Mouse (Mus musculus): ENCODE results near the gene Hnrnpc.

Gene Hnrnpc
- long read RNA-seq, experiment 1, transcript Hnrnpc-205 (9 exons, 2,617 nt) = major isoform, 38 of 128 reads
- long read RNA-seq, experiment 1, transcript Hnrnpc-201 (9 exons, 2,847 nt) = minor isoform, 8 of 128 reads
- long read RNA-seq, experiment 1, transcript Hnrnpc-206 (9 exons, 1,683 nt) = minor isoform, 7 of 128 reads
- long read RNA-seq, experiment 1, transcript Hnrnpc-211 (9 exons, 1,691 nt) = minor isoform, 19 of 128 reads
- long read RNA-seq, experiment 1, partial matches to known transcripts = 29 of 128 reads
- long read RNA-seq, experiment 1, other reads (novel, unspliced or antisense) = 16 of 128 reads
- long read RNA-seq, experiment 2, transcript Hnrnpc-205 (9 exons, 2,617 nt) = major isoform, 37 of 159 reads
- long read RNA-seq, experiment 2, transcript Hnrnpc-211 (9 exons, 1,691 nt) = minor isoform, 20 of 159 reads
- long read RNA-seq, experiment 2, transcript Hnrnpc-206 (9 exons, 1,683 nt) = minor isoform, 10 of 159 reads
- long read RNA-seq, experiment 2, transcript Hnrnpc-207 (8 exons, 1,301 nt) = minor isoform, 5 of 159 reads
- long read RNA-seq, experiment 2, partial matches to known transcripts = 60 of 159 reads
- long read RNA-seq, experiment 2, other reads (novel, unspliced or antisense) = 18 of 159 reads

DNA sequence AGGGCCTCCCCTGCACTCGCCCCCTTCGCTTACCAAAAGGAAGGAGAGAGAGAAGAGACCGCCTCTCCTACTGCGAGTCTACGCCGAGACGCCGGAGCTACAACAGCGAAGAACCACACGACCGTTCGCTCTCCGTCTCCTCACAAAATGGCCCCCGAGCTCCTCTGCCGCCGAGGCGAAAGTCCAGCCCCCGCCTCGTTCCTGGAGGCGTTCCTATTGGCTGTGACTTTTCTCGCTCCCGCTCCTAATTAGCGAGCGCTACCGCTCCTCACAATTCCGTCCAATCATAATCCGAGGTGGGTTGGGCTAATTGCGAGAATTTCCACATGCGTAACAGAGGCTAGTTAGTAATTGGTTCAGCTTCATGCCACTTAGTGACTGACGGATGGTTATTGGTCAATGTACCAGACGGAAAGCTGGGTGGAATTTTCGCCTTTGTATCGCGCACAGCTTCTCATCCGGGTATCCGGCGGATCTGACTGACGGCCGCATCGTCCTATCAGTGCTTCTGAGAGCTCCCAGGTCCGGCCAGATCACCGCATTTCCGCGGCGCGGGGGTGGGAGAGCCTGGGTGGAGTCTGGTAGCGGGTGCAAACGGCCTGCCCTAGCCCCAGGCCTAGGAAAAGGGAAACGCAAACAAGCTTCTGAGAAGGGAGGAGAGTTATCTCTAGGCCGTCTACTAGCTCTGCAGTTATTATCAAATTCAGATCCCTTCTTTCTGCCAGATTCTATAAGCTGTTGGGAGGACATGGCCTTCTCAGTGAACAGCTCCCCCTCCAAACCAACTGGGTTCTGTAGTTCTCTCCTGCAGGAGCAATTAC is at the start of gene Hnrnpc:
Gene Hnrnpc (minus strand): TSS at position 173 of the 821 bp plus-strand sequence.
- intact Hi-C loops (cut with DNase I) = loop anchor here (5.0 kb wide), 1 partner anchor 82 kb away; the partner anchor contains the start of gene Zfp219

DNA sequence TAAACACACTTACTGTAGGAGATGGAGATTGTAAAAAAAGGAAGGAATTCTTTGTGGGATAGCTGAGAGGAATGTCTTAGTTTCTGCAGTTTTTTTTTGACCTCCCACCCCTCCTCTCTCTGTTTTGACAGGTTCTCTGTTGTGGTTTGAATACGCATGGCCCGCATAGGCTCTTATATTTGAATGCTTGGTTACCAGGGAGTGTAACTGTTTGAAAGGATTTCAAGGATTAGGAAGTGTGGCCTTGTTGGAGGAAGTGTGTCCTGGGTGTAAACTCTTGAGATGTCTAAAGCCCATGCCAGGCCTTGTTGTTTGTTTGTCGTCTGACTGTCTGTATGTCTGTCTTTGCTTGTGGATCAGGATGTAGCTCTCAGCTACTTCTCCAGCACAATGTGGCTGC is 48.8 kb upstream of the Hnrnpc start:
- intact Hi-C loops (cut with DNase I) = no loop called here

DNA sequence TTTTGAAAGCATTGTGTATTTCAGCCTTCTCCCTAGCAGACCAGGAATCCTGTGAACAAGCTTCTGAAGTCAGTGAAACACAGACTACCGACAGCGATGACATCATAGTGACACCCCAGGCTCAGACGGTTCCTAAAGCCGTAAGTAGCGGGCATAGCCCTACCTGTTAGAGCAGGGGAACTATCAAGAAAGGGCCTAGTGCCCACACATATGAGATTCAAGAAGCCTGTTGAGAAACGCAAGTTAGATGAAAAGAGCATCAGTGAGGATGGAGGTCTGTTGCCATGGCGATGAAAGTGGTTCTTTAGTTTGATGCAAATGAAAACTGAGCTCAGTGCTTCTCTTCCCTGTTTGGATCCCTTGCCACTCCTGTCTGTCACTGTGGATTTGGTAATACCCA is 48.4 kb upstream of the Hnrnpc start:
- intact Hi-C loops (cut with DNase I) = no loop called here

DNA sequence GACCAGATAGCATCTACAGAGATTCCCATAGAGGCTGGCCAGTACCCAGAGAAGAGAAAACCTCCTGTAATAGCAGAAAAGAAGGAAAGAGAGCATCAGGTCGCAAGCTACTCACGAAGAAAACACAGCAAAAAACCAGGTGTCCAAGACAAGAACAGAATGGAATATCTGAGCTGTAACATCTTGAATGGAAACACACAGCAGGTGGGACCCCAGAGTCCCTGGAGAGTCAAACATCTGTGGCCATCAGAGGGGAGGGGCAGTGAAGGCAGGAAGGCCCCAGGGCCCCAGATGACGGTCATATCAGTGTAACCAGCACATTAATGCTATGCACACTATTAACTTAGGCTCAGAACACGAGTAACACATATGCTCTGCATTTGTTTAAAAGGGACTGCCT is 46.1 kb upstream of the Hnrnpc start:
- intact Hi-C loops (cut with DNase I) = no loop called here

DNA sequence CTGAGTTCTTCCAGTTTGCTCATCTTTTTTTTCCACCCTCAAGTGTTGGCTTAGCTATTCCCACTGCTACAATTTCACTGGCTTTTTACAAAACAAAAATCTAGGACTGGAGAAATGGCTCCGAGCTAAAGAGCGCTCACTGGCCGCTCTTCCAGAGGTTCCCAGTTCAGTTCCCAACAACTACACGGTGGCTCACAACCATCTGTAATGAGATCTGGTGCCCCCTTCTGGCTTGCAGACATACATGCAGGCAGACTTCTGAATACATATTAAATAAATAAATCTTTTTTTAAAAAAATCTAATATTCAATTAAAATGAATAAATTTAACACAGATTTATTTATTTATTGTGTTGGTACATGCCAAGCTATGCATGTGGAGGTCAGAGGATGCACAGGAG is 42.7 kb upstream of the Hnrnpc start:
- intact Hi-C loops (cut with DNase I) = no loop called here

DNA sequence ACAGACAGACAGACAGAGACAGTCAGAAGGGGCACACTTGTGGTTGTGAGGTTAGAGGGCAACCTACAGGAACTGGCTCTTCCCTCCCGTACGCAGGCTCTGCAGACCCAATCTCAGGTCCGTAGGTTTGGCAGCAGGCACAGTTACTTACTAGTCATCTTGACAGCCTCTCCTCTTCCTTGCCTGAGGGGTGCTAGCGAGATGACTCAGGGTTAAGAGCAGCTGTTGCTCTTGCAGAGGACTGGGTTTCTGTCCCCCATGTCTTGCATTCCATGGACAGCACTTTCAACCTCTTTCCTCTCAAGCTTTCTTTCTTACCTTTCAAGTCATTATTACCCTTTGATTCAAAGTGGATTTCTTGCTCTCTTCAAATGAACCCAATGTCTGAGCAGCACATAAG is 40.3 kb upstream of the Hnrnpc start:
- intact Hi-C loops (cut with DNase I) = no loop called here

DNA sequence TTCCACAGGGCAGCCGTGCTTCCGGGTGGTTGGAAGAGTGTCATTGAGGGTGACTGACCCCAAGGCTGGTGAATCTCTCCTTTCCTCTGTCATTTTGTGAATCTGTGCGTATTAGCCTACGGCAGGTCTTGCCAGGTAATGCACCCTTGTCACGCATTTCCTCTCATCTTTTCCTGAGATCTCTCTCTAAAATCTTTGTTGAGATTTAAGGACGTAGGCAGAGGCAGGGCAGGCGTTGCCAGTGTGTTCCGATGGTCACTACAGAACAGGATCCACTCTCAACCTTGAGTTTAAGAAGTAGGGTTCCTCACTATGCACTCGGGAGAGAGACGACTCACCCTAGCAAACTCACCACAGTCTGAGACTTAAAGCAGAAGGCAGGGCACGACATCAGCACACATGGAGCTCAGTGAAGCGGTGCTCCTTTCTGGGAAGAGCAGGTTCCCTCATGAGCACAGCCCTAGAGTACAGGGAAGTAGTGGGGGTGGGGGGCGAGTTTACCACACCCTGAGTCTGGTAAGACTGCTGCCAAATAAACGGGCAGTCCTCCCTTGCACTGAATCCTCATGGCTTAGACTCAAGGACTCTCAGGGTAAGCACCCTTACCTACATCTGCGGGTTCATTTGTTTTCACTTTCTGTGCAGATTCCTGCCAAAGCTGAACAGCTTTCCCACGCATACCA is 37.8 kb upstream of the Hnrnpc start:
- intact Hi-C loops (cut with DNase I) = no loop called here

DNA sequence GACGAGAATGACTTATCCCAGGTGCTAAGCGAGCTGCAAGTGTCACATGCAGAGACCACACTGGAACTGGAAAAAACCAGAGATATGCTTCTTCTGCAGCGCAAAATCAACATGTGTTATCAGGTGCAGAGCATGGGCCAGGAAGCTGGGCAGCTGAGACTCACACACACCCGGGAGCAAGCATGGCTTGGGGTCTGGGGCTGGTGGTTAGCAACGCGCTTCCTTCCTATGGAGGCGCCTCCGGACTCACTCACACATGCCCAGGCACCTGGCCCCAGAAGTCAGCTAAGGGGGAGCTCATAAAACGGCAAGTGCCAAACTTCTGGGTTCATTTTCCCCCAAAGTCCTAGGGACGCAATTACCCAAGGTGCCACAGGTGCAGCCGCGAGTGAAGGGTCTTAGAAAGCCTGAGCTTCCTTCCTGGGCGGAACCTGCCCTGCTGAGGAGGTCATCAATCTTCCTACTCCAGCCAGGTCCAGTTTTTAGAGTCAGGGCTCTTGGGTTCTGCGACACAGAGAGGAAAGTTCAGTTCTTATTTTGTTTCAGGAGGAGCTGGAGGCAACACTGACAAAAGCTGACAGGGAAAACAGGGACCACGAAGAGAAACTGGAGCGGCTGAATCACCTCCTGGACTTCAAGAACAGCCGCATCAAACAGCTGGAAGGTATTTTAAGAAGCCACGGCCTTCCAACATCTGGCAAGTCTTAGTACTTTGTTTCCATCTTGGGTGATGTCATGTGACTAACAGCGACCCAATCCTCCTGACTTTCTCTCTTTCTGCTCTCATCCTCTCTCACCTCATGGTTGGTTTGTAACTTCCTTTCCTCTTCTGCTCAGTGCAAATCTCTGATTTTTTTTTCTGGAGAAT is 37.0 kb upstream of the Hnrnpc start:
- intact Hi-C loops (cut with DNase I) = no loop called here

DNA sequence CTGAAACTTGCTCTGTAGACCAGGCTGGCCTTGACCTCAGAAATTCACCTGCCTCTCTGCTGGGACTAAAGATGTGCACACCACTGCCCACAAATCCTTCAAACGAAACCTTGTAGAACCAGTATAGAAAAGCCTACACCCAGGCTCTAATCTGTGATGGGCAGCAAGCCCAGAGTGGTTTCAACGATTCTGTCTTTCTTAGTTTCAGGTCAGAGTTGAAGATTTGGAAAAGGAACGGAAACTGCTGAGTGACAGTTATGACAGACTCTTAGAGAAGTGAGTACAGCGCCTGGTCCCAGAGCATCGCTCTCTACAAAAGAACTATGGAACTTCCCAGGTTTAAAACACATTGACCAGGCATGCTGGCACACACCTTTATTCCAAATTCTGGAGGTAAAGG is 29.8 kb upstream of the Hnrnpc start:
- intact Hi-C loops (cut with DNase I) = no loop called here

DNA sequence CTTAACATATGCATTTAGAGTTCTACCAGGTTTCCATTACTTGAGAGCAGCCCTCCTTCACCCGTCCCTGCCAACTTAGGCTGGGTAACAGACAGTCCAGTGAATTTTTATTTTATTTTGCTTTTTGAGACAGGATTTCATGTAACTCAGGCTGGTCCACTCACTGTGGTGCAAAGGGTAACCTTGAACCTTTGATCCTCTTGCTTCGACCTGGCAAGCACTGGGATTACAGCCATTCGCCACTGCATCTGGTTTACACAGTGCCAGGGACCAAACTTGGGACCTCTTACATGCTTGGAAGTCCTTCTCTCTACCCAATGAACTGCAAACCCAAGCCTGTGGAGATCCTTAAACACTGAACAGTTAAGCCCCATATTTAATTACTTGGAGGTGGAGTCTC is 20.8 kb upstream of the Hnrnpc start:
- intact Hi-C loops (cut with DNase I) = loop anchor here (5.0 kb wide), 2 partner anchors 68 to 218 kb away; no protein-coding TSS in a partner anchor

DNA sequence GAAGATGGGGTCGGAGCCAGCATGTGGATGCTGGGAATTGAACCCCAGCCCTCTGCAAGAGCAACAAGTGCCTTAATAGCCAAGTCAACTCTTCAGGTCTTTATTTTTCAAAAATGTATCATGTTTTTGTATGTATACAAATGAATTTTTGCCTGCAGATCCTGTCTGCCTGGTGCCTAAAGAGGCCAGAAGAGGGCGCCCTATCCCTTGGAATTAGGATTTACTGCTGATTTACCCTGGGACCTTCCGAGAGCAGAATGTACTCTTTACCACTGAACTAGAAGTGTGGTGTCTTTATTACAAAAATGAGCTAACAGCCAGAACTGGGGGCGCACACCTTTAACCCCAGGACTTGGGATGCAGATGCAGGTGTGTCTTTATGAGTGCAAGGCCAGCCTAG is 20.1 kb upstream of the Hnrnpc start:
- intact Hi-C loops (cut with DNase I) = loop anchor here (5.0 kb wide), 1 partner anchor 68 kb away; no protein-coding TSS in a partner anchor

DNA sequence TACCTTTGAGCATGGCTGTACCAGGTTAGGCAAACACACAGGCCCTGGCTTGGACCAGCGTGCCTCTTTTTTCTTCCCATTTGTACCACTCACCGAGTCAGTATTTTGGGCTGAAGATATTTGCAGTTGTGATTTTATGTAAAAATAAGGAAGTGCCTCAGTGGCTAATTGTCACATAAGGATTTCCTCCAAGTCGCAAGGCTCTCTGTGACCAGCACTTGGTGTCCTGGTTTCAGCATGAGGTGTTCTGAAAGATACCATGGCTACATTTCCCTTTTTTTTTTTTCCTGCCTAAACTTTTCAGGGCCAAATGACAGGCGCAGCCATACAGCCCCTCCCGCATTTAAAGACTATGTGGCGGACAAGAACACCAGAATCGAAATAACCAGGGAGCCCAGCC is 16.3 kb upstream of the Hnrnpc start:
- intact Hi-C loops (cut with DNase I) = loop anchor here (5.0 kb wide), 1 partner anchor 72 kb away; no protein-coding TSS in a partner anchor

DNA sequence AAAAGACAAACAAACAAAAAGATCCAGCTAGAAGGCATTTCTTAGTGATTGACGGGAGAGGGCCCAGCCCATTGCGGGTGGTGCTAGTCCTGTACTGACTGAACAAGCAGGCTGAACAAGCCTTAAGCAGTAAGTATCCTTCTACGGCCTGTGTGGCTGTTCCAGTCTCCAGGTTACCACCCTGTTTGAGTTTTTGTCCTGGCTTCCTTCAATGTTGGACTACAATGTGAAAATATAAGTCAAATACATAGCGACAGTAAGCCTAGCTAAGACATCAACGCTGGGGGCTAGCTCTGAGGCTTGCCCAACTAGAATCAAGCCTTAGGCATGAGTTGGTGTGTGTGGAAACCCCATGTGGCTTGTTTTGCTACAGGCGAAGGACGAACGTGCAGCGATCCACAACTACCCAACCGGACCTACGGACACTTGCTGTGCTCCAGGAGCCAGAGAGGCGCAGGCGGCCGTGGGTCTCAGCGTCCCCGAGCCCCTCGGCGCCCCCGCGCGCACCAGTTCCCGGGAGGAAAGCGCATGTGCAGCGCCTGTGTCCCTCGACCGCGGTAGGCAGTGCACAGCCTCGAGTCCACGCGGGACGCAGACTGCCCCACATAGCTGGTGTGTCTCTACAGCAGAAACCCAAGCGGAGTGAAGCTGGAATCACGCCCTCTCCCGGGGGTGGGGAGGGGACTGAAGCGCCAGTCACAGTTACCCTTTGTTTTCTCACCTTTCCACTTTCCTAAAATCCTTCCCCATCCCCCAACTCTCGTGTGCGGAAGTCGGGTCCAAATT is 15.2 kb upstream of the Hnrnpc start:
- intact Hi-C loops (cut with DNase I) = no loop called here

DNA sequence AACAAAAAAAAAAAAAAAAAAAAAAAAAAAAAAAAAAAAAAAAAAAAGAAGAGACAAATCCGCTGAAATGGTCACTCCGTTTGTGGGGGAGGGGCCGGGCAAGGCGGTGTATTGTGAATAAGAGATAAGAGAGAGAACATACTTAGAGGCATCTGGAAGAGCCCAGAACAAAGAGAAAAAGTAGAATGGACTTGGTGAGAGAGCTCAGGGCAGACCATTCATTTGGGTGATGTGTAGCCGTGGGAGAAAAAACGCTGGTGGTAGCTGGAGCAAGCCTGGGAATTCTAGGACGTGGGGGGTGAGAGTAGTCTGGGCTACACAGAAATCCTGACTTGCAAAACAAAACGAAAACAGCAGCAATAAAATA is 14.6 kb upstream of the Hnrnpc start:
- intact Hi-C loops (cut with DNase I) = no loop called here

DNA sequence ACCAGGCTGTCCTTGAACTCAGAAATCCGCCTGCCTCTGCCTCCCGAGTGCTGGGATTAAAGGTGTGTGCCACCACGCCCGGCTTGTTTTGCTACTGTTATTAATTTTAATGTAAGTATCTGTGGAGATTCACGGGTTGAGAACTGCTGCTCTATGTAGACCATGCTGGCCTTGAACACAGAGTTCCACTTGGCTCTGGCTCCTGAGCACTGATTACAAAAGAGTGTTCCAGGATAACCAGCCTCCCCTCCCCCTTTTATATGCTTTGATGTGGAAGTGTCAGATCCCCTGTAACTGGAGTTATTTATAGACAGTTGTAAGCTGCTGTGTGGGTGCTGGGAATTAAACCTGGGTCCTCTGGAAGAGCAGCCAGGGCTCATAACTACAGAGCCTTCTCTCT is 13.4 kb upstream of the Hnrnpc start:
- intact Hi-C loops (cut with DNase I) = no loop called here

DNA sequence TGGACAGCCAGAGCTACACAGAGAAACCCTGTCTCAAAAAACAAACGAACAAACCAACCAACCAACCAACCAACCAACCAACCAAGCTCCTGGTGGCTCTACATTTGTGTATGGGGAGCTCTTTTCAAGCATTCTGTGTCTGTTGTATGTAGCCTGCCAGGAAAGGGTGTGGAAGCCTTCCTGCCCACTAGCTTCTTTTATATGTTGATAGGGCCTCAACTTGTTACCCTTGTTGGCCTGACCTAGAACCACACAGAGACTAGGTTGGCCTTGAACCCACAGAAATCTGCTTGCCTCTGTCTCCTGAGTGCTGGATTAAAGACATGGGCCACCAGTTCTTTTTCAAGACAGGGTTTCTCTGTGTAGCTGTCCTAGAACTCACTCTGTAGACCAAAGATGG is 10.3 kb upstream of the Hnrnpc start:
- intact Hi-C loops (cut with DNase I) = no loop called here

DNA sequence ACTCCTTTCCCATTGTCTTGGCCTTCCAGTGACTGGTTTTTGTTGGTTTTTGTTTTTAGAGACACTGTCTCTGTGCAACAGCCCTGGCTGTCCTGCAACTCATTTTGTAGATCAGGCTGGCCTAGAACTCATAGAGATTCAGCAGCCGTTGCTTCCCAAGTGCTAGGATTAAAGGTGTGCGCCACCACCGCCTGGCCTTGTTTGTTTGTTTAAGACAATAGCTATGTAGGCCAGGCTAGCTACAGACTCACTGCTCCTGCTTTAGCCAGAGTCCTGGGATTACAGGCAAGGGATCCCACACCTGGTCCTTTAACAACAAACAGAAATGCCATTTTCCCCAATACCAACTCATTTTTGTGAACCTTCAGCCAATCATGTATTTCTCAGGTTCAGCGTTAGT is 6.5 kb upstream of the Hnrnpc start, which contains the start of gene Rpgrip1:
Gene Rpgrip1 (plus strand): TSS at position 359 of the 400 bp plus-strand sequence.
- intact Hi-C loops (cut with DNase I) = no loop called here

DNA sequence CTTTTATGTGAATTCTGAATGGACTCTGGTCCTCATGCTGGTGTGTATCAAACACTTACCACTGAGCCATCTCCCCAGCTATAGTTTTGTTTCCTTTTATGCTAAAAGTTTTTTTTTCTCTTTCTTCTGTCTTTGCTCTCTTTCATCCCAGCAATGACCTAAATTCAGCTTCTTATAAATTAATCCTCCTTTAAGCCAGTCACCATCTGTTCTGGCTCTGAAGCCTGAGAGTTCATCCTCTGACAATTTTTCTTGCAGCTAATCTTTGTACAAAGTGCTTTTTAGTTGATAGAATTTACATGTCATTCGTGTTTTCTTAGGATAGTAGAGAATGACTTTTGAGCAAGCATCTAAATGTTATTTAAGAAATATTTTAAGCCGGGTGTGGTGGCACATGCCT is 4.2 kb upstream of the Hnrnpc start:
- intact Hi-C loops (cut with DNase I) = no loop called here

DNA sequence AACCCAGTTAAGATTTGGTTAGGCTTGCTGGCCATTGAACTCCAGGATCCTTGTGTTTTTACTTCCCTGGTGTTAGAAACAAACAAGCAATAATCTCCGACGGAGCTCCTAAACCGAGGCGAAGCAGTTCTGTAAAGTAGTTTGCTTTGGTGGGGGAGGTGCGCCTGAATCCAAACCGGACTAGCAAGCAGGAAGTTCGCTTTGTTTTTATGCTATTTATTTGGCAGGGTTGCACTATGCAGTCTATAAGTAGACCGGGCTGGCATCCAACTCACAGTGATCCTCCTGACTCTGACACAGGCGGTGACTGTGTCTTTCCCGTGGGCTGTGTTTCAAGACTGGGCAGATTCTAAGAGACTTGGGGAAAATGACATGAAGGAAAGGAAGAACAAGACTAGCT is 2.9 kb upstream of the Hnrnpc start:
- intact Hi-C loops (cut with DNase I) = no loop called here

DNA sequence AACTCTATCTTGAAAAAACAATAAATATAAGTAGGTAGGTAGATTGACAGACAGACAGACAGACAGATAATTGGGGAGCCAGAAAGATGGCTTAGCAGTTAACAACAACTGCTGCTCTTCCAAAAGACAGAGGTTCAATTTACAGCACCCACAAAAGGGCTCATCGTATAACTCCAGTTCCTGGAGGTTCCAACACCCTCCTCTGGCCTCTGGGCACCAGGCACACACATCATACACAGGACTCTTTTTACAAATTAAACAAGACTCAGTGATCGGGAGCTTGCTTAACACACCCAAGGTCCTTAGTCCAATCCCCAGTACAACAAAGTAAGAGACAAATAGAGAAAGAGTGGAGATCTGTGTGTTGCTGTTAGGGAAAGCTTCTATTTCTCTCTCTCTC is 1.5 kb upstream of the Hnrnpc start:
- intact Hi-C loops (cut with DNase I) = no loop called here

Data from adrenal gland (tissue).